Mouse (Mus musculus) urinary bladder, adult 2 months (tissue): Measurements from ENCODE around the gene Ttc25. TPM values are rescaled to one million over a fixed set of nuclear protein-coding genes. Genes with fewer than 3 reads are reported as not detected.
"Not testable (repeated sequence)": the region's sequence is repeated elsewhere in the genome, so short reads cannot be mapped to it uniquely, and the experiment has no call there.

ENCODE experiments used
- DNase-seq: peaks from one replicate; pipeline ENCODE4 v3.0.0; 2022; ENCODE audit warnings: low spot score
- polyA plus RNA-seq: library from polyadenylated mRNA; depleted of rRNA; stranded (reverse); fragments of >200 nt; gene quantifications from 2 replicates; pipeline ENCODE4 v1.2.3, GENCODE M21; 2012; rRNA removed

The Ttc25 gene
- polyA plus RNA-seq, 1 experiment, result 0.26 TPM

DNA sequence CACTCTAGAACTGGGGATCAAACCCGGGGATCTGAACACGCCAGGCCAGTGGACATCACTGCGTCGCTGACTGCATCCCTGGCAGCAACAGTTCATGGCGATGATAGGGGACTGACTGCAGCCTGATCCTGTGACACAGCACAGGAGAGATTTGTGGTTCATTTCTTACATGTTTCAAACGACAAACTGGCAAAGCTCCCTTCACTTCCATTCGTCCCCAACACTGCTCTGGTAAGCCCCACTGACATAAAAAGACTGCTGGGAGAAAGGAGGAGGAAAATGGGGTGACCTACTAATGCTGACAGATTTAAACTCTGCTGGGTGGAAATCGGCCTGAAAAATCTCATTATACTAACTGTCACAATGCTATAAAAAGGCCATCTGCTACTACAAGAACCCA, 58.4 kb downstream of the Ttc25 start:
- no peak for DNase-seq

GRCm38 (mm10) chr11:100604321-100605005, 59.1 kb downstream of the Ttc25 start:
- DNase-seq, result no peak

DNA sequence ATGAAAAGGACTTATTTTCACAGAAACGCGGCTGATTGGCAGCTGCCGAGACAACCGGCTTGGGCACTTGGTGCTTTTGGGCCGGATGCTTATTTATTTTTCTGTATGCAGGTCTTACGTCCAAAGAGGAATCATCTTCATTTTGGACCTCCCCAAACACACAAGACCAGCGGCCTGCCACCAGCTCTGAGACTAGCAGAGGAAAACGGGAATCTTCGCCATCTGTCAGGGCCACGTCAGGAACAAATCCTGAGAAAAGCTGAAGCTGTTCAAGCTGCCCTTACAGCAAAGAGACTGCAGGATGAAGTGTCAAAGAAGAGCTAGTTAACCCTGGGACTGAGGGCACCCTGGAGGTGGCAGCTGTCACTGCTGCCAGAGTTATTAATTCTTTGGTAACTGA, 60.0 kb downstream of the Ttc25 start:
- DNase-seq, result no peak

DNA sequence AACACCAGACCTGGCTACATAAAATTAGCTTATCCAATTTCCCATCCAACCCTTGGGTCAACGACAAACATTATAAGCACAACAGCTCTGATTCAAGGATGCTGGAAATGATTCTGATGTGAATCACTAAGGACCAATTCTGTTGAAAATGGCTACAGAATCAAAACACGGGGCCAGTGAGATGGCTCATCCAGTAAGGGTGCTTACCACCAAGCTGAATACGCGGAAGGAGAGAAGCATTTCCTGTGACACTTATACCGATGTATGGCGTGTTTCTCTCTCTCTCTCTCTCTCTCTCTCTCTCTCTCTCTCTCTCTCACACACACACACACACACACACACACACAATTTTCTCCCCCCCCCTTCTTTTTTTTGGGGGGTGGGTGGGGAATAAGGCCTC, 61.7 kb downstream of the Ttc25 start:
- no peak for DNase-seq

- DNase-seq, result no peak
Measured at GRCm38 (mm10) chr11:100608796-100609195, 63.4 kb downstream of the Ttc25 start.

DNA sequence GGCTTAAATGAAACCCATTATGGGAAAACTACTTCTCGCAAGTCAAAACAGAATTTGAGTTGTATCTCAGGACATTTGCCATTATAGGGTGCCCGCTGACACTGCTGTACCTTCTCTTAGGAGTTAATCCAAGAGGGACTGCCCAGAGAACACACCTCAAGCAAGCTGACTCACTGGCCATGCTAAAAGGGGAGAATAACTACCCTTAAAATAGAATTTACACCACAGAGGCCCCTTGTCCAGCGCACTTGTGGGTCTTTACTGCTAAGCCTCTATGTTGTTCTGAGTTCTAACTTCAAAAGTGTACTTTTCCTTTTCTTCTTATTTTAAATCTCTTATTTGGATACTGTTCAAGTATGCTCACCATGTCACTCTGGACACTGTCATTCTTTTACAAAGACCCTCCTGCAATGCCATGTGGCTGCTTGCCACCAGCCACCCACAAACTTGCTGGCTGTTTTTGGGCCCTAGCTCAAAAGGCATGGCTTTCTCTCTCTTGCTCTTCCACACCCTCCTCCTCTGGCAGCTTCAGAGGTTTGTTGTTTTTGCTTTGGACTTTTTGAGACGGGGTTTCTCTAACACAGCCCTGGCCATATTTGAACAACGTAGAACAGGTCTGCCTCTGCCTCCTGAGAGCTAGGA, 64.1 kb downstream of the Ttc25 start:
- no peak for DNase-seq

- no peak for DNase-seq
Measured at GRCm38 (mm10) chr11:100609997-100610680, 64.7 kb downstream of the Ttc25 start.

DNA sequence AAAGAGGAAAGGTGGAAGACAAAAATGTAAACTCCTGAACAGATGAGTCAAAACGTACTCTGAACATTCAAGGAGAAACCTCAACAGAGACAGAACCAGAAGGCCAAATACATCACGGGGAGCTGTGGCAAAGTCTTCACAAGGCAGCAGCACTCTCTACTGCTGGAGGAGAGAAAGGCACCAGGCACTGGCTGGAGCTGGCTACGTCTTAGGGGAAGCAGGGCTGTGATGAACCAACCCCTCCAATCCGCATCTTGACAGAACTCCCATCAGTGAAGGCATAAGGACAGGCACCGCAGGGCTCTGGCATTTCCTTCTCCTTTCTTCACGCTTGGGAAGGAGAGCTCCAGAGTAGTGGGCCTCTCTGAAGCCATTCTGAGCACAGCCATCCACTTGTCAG, 66.2 kb downstream of the Ttc25 start:
- no peak for DNase-seq

- DNase-seq, result no peak
Measured at GRCm38 (mm10) chr11:100613241-100613640, 67.8 kb downstream of the Ttc25 start.

DNA sequence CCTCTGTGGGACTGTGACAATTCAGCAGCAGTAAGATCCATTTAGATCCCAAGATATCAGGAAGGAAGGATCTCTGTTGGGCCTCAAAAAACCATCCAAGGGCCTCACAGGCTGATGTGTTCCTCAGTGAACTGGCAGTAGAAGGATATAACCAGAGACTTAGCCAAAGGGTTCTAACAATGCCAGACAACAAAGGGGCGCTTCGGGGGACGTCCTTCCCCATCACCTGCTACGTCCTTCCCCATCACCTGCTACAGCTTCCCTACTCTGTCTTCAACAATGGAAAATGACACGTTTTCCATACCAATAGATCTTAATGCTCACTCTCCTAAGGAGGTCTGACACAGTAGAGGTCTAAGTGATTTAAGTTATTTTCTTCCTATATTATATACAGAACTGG, 70.9 kb downstream of the Ttc25 start:
- no peak for DNase-seq

DNA sequence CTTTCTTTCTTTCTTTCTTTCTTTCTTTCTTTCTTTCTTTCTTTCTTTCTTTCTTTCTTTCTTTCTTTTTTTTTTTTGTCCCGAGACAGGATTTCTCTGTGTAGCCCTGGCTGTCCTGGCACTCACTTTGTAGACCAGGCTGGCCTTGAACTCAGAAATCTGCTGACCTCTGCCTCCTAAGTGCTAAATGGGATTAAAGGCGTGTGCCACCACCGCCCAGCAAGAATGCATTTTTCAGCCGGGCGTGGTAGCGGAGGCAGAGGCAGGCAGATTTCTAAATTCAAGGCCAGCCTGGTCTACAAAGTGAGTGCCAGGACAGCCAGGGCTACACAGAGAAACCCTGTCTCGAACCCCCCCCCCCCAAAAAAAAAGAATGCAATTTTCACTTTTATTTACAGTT, 71.4 kb downstream of the Ttc25 start:
- DNase-seq, result not testable (repeated sequence)

DNA sequence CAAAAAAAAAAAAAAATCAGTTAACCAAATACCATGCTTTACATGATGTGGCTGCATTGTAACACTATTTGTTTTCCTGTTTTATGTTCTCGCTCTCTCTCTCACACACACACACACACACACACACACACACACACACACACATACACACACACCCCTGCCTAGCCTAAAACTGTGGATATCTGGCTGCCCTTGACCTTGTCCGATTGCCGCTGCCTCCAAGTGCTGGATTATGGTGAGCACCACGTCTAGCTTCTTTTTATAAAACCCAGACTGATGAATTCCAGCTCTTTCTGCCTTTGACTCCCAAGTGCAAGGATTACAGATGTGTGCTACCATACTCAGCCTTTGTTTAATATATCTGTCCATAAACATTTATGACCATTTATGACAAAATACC, 72.1 kb downstream of the Ttc25 start:
- no peak for DNase-seq

DNA sequence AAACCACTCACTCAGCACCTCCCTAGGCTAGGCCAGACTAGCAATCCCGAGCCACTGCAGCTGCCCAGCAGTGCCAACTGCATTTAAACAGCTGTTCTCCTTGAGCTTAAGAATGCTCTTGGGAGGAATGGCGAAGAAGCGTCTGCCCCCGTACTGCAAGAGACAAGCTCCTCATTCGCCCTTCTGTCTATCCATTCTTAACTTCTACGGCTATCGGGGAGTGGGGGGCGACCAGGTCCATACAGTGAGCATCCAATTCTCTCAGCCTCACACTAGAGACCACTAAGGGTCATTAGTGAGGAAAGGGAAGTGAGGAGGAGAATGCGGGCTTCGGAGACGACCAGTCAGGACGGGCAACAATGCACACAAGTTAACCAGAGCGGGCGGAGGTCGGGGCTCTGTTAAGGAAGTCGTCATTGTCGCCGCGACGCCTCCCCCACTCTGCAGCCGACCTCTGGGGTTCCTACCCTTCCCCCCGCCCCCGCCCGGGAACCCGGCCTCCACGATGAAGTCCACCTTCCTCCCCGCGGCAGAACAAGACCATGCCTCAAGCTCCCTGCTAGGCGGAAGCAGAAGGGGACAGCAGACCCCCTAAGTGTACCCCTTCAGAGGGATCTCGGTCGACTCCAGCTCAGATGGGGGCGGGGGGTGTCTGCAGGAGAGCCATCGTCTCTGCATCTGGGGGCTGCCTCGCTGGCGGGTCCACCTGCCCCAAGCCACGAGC, 73.5 kb downstream of the Ttc25 start, which contains the start of gene Nkiras2:
Nkiras2 (plus strand) TSS at position 484 of the 724 bp plus-strand sequence.
- DNase-seq, result no peak

- DNase-seq, result peak; percentile 91
Measured at GRCm38 (mm10) chr11:100619485-100619975, 74.1 kb downstream of the Ttc25 start.

- peak; percentile 31 for DNase-seq
Measured at GRCm38 (mm10) chr11:100619982-100620381, 74.6 kb downstream of the Ttc25 start, which contains the start of gene Dnajc7. TSS of gene Dnajc7 (minus strand) at chr11:100620168.

Other genes with a start within 250 kb of the Ttc25 start
- gene Eif1, start 225.7 kb upstream of the Ttc25 start, polyA plus RNA-seq, result 510 and 627 TPM in 2 replicates
- gene Gast, start 211.2 kb upstream of the Ttc25 start, polyA plus RNA-seq, result not detected in 2 replicates
- 3.6 and 4.3 TPM in 2 replicates for gene Hap1, start 189.5 kb upstream of the Ttc25 start, polyA plus RNA-seq
- 92.4 and 119 TPM in 2 replicates for gene Jup, start 147.8 kb upstream of the Ttc25 start, polyA plus RNA-seq
- 53.4 and 56.2 TPM in 2 replicates for gene P3h4, start 130.8 kb upstream of the Ttc25 start, polyA plus RNA-seq
- 84.6 and 90.5 TPM in 2 replicates for gene Fkbp10, start 129.9 kb upstream of the Ttc25 start, polyA plus RNA-seq
- gene Nt5c3b, start 103.8 kb upstream of the Ttc25 start, polyA plus RNA-seq, result 128 and 134 TPM in 2 replicates
- 1.3 and 1.4 TPM in 2 replicates for gene Klhl10, start 103.7 kb upstream of the Ttc25 start, polyA plus RNA-seq
- 12.2 and 13.2 TPM in 2 replicates for gene Klhl11, start 72.9 kb upstream of the Ttc25 start, polyA plus RNA-seq
- gene Acly, start 17.6 kb upstream of the Ttc25 start, polyA plus RNA-seq, result 83.9 and 93.7 TPM in 2 replicates
- 34.9 and 36.0 TPM in 2 replicates for gene Cnp, start 29.3 kb downstream of the Ttc25 start, polyA plus RNA-seq
- 54.8 and 55.4 TPM in 2 replicates for gene Nkiras2, start 73.6 kb downstream of the Ttc25 start, polyA plus RNA-seq
- gene Dnajc7, start 74.6 kb downstream of the Ttc25 start, polyA plus RNA-seq, result 118 and 123 TPM in 2 replicates
- gene Zfp385c, start 146.8 kb downstream of the Ttc25 start, polyA plus RNA-seq, result 0.54 and 0.65 TPM in 2 replicates
- gene Dhx58, start 158.7 kb downstream of the Ttc25 start, polyA plus RNA-seq, result 5.6 and 6.5 TPM in 2 replicates
- gene Kat2a, start 166.9 kb downstream of the Ttc25 start, polyA plus RNA-seq, result 28.4 and 30.5 TPM in 2 replicates
- gene Hspb9, start 168.2 kb downstream of the Ttc25 start, polyA plus RNA-seq, result 0.11 and 0.37 TPM in 2 replicates
- 148 and 160 TPM in 2 replicates for gene Rab5c, start 192.6 kb downstream of the Ttc25 start, polyA plus RNA-seq
- gene Kcnh4, start 214.3 kb downstream of the Ttc25 start, polyA plus RNA-seq, result 0.01 and 0.04 TPM in 2 replicates
- 0.15 TPM in 1 of 2 replicates, not detected in the other for gene Hcrt, start 217.3 kb downstream of the Ttc25 start, polyA plus RNA-seq
- 16.7 and 20.5 TPM in 2 replicates for gene Ghdc, start 225.3 kb downstream of the Ttc25 start, polyA plus RNA-seq